39 mouse cellular contexts compared by ENCODE assay signal in the genomic region with DNA sequence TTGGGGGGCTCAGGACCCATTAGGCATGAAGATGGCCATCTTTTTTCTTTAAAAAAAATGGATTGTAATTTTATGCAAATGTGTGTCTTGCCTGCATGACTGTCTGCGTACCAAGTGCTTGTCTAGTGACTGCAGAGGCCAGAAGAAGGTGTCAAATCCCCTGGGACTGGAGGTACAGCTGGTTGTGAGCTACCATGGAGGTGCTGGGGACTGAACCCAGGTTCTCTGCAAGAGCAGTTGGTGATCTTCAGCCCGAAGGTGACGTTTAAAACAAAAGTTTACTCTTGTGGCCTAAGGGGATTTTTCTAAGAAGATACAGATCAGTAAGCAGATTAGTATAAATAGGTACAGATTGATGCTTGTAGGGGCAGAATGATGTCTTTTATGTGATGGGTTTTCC. TPM values are rescaled to one million over a fixed set of nuclear protein-coding genes. Genes with fewer than 3 reads are reported as not detected.
"Had no signal": no experiment of that assay in that cellular context is flagged by ENCODE, and none has a peak within 500 bp of the region (broad histone marks: within the 10 kb centered on the region; RNA-seq: fewer than 3 reads in every experiment).

No protein-coding gene starts in this region.

- H3K36me3 ChIP-seq: embryonic facial prominence, embryonic 10.5 days; embryonic facial prominence, embryonic 12.5 days; embryonic facial prominence, embryonic 13.5 days; embryonic facial prominence, embryonic 15.5 days; forebrain, embryonic 10.5 days; forebrain, embryonic 12.5 days; forebrain, embryonic 15.5 days; heart, embryonic 10.5 days had no signal

- DNase-seq: cerebellum, adult 9-11 months; cerebellum, postnatal 10 days; cerebellum, postnatal 14 days; cerebellum, postnatal 25 days; cerebellum, postnatal 36 days; embryo, embryonic 11 days; forebrain, postnatal 0 days; gastrocnemius, adult 2 months; gastrocnemius, postnatal 10 days; gastrocnemius, postnatal 14 days; gastrocnemius, postnatal 25 days; gastrocnemius, postnatal 36 days; heart, adult 11 months; heart, adult 18-20 months; heart, adult 2 months had no signal

- H3K4me2 ChIP-seq: embryonic facial prominence, embryonic 12.5 days; embryonic facial prominence, embryonic 13.5 days; embryonic facial prominence, embryonic 15.5 days; forebrain, embryonic 12.5 days; forebrain, embryonic 13.5 days; forebrain, embryonic 15.5 days had no signal

- H3K27ac ChIP-seq: embryonic facial prominence, embryonic 10.5 days; embryonic facial prominence, embryonic 12.5 days; embryonic facial prominence, embryonic 13.5 days; embryonic facial prominence, embryonic 15.5 days; forebrain, embryonic 10.5 days; forebrain, embryonic 12.5 days; forebrain, embryonic 13.5 days; forebrain, embryonic 15.5 days; gastrocnemius, adult 2 months; heart, adult 2 months; heart, embryonic 10.5 days had no signal

- H3K27me3 ChIP-seq: embryonic facial prominence, embryonic 12.5 days; embryonic facial prominence, embryonic 13.5 days; embryonic facial prominence, embryonic 15.5 days; forebrain, embryonic 12.5 days; forebrain, embryonic 13.5 days; forebrain, embryonic 15.5 days had no signal

- H3K9ac ChIP-seq: embryonic facial prominence, embryonic 12.5 days; embryonic facial prominence, embryonic 13.5 days; embryonic facial prominence, embryonic 15.5 days; forebrain, embryonic 12.5 days; forebrain, embryonic 13.5 days; forebrain, embryonic 15.5 days; forebrain, postnatal 0 days had no signal

- H3K9me3 ChIP-seq: embryonic facial prominence, embryonic 10.5 days; embryonic facial prominence, embryonic 12.5 days; embryonic facial prominence, embryonic 13.5 days; embryonic facial prominence, embryonic 15.5 days; forebrain, embryonic 10.5 days; forebrain, embryonic 12.5 days; forebrain, embryonic 13.5 days; forebrain, embryonic 15.5 days; heart, embryonic 10.5 days had no signal

- H3K4me1 ChIP-seq: embryonic facial prominence, embryonic 10.5 days; embryonic facial prominence, embryonic 12.5 days; embryonic facial prominence, embryonic 13.5 days; embryonic facial prominence, embryonic 15.5 days; forebrain, embryonic 12.5 days; forebrain, embryonic 13.5 days; forebrain, embryonic 15.5 days; heart, embryonic 10.5 days had no signal

- H3K4me3 ChIP-seq: embryonic facial prominence, embryonic 10.5 days; embryonic facial prominence, embryonic 12.5 days; embryonic facial prominence, embryonic 13.5 days; embryonic facial prominence, embryonic 15.5 days; erythroblast, embryonic 14.5 days; forebrain, embryonic 10.5 days; forebrain, embryonic 12.5 days; forebrain, embryonic 13.5 days; forebrain, embryonic 15.5 days; gastrocnemius, adult 2 months; heart, adult 2 months; heart, embryonic 10.5 days had no signal

RNA-seq across cellular contexts. Expression of gene Cd70, which starts 13.9 kb away (rescaled TPM):
- total RNA-seq: common myeloid progenitor, adult 5-6 weeks; forebrain, postnatal 0 days; gastrocnemius, adult 18-20 months; gastrocnemius, adult 2 months; gastrocnemius, adult 8-10 months; gastrocnemius, postnatal 10 days; gastrocnemius, postnatal 14 days; gastrocnemius, postnatal 25 days; gastrocnemius, postnatal 36 days; gastrocnemius, postnatal 4 days; granulocyte monocyte progenitor cell, adult 5-6 weeks; heart, adult 18-20 months; heart, adult 2 months; heart, adult 8-10 months had no signal
- polyA plus RNA-seq: embryonic facial prominence, embryonic 10.5 days; embryonic facial prominence, embryonic 11.5 days; embryonic facial prominence, embryonic 13.5 days; embryonic facial prominence, embryonic 14.5 days; embryonic facial prominence, embryonic 15.5 days; erythroblast, embryonic 14.5 days; forebrain, embryonic 10.5 days; forebrain, embryonic 11.5 days; forebrain, embryonic 12.5 days; forebrain, embryonic 13.5 days; forebrain, embryonic 16.5 days; gonadal fat pad, adult 2 months; heart, adult 2 months; heart, embryonic 10.5 days had no signal

RNA-seq across cellular contexts. Expression of gene Tubb4a, which starts 48.1 kb away (rescaled TPM):
- total RNA-seq: common myeloid progenitor, adult 5-6 weeks; granulocyte monocyte progenitor cell, adult 5-6 weeks had no signal
- polyA plus RNA-seq: erythroblast, embryonic 14.5 days had no signal

RNA-seq across cellular contexts. Expression of gene Tnfsf14, which starts 58.3 kb away (rescaled TPM):
- total RNA-seq: forebrain, postnatal 0 days; gastrocnemius, adult 18-20 months; gastrocnemius, adult 2 months; gastrocnemius, adult 8-10 months; gastrocnemius, postnatal 14 days; gastrocnemius, postnatal 25 days; gastrocnemius, postnatal 4 days had no signal
- polyA plus RNA-seq: cortical plate, adult 2 months; embryonic facial prominence, embryonic 10.5 days; embryonic facial prominence, embryonic 13.5 days; forebrain, embryonic 13.5 days; forebrain, embryonic 14.5 days; forebrain, embryonic 15.5 days; forebrain, embryonic 16.5 days; forebrain, postnatal 0 days; frontal cortex, adult 2 months had no signal
